Mouse (Mus musculus): ENCODE measurements at regions not wholly inside any gene's neighbourhood (a gene's known extent, or its start where the extent isn't known, plus 50 kb on each side); places are given as distances from the start of the nearest gene placed in this dataset.

GRCm38 (mm10) chr12:77135067-77135466 is 102.9 kb upstream of the Fut8 start:
- no peak for ATAC-seq (ENCODE audit: insufficient read depth)
- 46% methylated on average over 3 of the region's 3 CpGs for WGBS (ENCODE audit: insufficient replicate concordance)
- Histone ChIP-seq H3K36me3 (replicated peaks) (no peaks in the 10 kb centered on the region), H3K27ac (replicated peaks) (no peak overlapping the region), H3K27me3 (no peaks in the 10 kb centered on the region), H3K4me3 (replicated peaks) (no peak overlapping the region), H3K9me3 (replicated peaks) (no peaks in the 10 kb centered on the region), H3K4me2 (no peak overlapping the region), H3K9ac (no peak overlapping the region), H3K4me1 (replicated peaks) (peaks cover 6% of the 10 kb centered on the region; the same call in 1 of the 2 replicates)

GRCm38 (mm10) chr12:77134306-77135010 is 103.5 kb upstream of the Fut8 start:
- no peak overlapping the region for H3K4me3 ChIP-seq (replicated peaks)
- no peak for ATAC-seq (ENCODE audit: insufficient read depth)
- H3K4me2 ChIP-seq = no peak overlapping the region
- no peaks in the 10 kb centered on the region for H3K27me3 ChIP-seq
- H3K9ac ChIP-seq = no peak overlapping the region
- peaks cover 6% of the 10 kb centered on the region; the same call in 1 of the 2 replicates for H3K4me1 ChIP-seq (replicated peaks)
- WGBS (ENCODE audit: insufficient replicate concordance) = 26% methylated on average over 9 of the region's 9 CpGs
- no peaks in the 10 kb centered on the region for H3K9me3 ChIP-seq (replicated peaks)
- no peaks in the 10 kb centered on the region for H3K36me3 ChIP-seq (replicated peaks)
- no peak overlapping the region for H3K27ac ChIP-seq (replicated peaks)

- no peak for ATAC-seq (ENCODE audit: insufficient read depth)
- Histone ChIP-seq H3K27ac (replicated peaks) (no peak overlapping the region), H3K4me1 (replicated peaks) (peaks cover 6% of the 10 kb centered on the region; the same call in 1 of the 2 replicates), H3K4me3 (replicated peaks) (no peak overlapping the region), H3K4me2 (no peak overlapping the region), H3K9ac (no peak overlapping the region), H3K9me3 (replicated peaks) (no peaks in the 10 kb centered on the region), H3K27me3 (no peaks in the 10 kb centered on the region), H3K36me3 (replicated peaks) (no peaks in the 10 kb centered on the region)
- 32% methylated on average over 5 of the region's 5 CpGs for whole genome bisulfite sequencing (ENCODE audit: insufficient replicate concordance)
Measured at GRCm38 (mm10) chr12:77133465-77134305, 104.2 kb upstream of the Fut8 start.

- Histone ChIP-seq H3K4me3 (replicated peaks) (no peak overlapping the region), H3K9me3 (replicated peaks) (no peaks in the 10 kb centered on the region), H3K27ac (replicated peaks) (no peak overlapping the region), H3K36me3 (replicated peaks) (no peaks in the 10 kb centered on the region), H3K9ac (no peak overlapping the region), H3K4me2 (no peak overlapping the region), H3K4me1 (replicated peaks) (peaks cover 6% of the 10 kb centered on the region; the same call in 1 of the 2 replicates), H3K27me3 (no peaks in the 10 kb centered on the region)
- no peak for ATAC-seq (ENCODE audit: insufficient read depth)
- WGBS (ENCODE audit: insufficient replicate concordance) = 13% methylated on average over 7 of the region's 7 CpGs
Measured at GRCm38 (mm10) chr12:77131328-77131727, 106.6 kb upstream of the Fut8 start.

DNA sequence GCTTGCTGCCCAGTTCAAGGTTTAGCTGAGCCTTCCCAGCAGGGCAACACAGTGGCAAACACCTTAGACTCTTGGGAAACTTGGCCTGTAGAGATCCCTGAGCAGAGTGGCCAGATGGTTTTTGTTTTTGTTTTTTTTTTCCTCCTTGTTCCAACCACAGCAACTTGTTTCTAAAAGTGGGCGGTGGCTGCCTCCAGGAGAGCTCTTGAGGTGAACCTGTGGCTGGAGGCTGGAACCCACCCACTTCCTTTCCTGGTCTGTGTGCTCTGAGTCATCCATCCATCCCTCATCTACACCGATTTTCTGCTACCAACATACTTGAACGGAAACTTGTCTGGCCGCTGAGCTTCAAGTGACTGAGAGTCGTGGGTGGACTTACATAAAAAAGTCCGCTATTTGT is 107.4 kb upstream of the Fut8 start:
- no peaks in the 10 kb centered on the region for H3K27me3 ChIP-seq
- H3K9ac ChIP-seq = no peak overlapping the region

DNA sequence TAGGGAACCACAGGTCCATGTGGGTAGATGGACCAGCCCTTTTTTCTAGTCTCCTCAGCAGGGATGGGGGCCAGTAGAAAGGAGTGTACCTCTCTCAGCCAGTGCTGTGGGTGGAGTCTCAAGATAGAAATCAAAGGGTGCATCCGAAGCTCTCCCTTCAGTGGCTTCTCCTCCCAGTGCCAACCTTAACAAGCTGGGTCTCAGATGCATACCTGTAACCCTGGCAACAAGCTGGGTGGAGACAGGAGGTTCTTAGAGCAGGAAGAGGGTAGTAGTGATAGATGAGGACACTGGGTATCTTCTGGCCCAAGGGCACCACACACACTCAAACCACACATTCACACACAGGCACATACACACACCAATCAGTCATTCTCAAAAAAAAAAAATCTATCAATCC is 113.7 kb upstream of the Fut8 start:
- ATAC-seq (ENCODE audit: insufficient read depth) = no peak
- 5% methylated on average over 1 of the region's 1 CpGs for WGBS (ENCODE audit: insufficient replicate concordance)
- Histone ChIP-seq H3K4me1 (replicated peaks) (no peaks in the 10 kb centered on the region; the same call in 1 of the 2 replicates), H3K9ac (no peak overlapping the region), H3K27me3 (no peaks in the 10 kb centered on the region), H3K36me3 (replicated peaks) (no peaks in the 10 kb centered on the region), H3K9me3 (replicated peaks) (no peaks in the 10 kb centered on the region), H3K27ac (replicated peaks) (no peak overlapping the region), H3K4me3 (replicated peaks) (no peak overlapping the region), H3K4me2 (no peak overlapping the region)

More for the DNA sequence above, 107.4 kb upstream of the Fut8 start:
- no peak for ATAC-seq (ENCODE audit: insufficient read depth)
- Histone ChIP-seq H3K4me1 (replicated peaks) (peaks cover 6% of the 10 kb centered on the region; the same call in 1 of the 2 replicates), H3K27ac (replicated peaks) (no peak overlapping the region), H3K4me2 (no peak overlapping the region), H3K36me3 (replicated peaks) (no peaks in the 10 kb centered on the region), H3K9me3 (replicated peaks) (no peaks in the 10 kb centered on the region), H3K4me3 (replicated peaks) (no peak overlapping the region)
- 15% methylated on average over 6 of the region's 6 CpGs for WGBS (ENCODE audit: insufficient replicate concordance)

GRCm38 (mm10) chr12:77113516-77113915 is 124.4 kb upstream of the Fut8 start:
- Histone ChIP-seq H3K4me2 (no peak overlapping the region), H3K9me3 (replicated peaks) (no peaks in the 10 kb centered on the region), H3K27ac (replicated peaks) (no peak overlapping the region), H3K36me3 (replicated peaks) (no peaks in the 10 kb centered on the region), H3K9ac (no peak overlapping the region), H3K4me3 (replicated peaks) (no peak overlapping the region), H3K4me1 (replicated peaks) (no peaks in the 10 kb centered on the region), H3K27me3 (no peaks in the 10 kb centered on the region)
- no peak for ATAC-seq (ENCODE audit: insufficient read depth)
- 54% methylated on average over 2 of the region's 2 CpGs for WGBS (ENCODE audit: insufficient replicate concordance)

DNA sequence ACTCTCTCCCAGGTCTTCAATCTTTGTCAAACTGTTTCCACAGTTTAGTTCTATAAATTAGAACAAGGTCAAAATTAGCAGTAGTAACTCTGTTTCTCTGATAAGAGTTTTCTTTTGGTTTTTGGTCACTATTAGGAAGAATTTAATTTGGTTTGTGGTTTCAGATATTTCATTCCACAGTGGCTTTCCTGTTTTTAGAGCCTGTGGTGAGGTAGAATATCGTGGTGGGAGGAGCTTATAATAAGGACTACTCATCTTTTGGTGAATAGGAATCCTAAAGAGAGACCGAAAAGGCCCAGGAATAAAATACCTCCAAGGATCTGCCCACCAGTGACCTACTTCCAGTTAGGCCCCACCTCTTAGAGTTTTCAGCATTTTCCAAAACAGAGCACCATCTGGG is 125.8 kb upstream of the Fut8 start:
- H3K36me3 ChIP-seq (replicated peaks) = no peaks in the 10 kb centered on the region
- WGBS (ENCODE audit: insufficient replicate concordance) = 58% methylated on average over 2 of the region's 2 CpGs
- no peak for ATAC-seq (ENCODE audit: insufficient read depth)

GRCm38 (mm10) chr12:77107251-77107650 is 130.7 kb upstream of the Fut8 start:
- Histone ChIP-seq H3K4me1 (replicated peaks) (peaks cover 7% of the 10 kb centered on the region), H3K4me2 (no peak overlapping the region), H3K36me3 (replicated peaks) (no peaks in the 10 kb centered on the region), H3K4me3 (replicated peaks) (no peak overlapping the region), H3K9ac (no peak overlapping the region), H3K27me3 (no peaks in the 10 kb centered on the region), H3K27ac (replicated peaks) (no peak overlapping the region), H3K9me3 (replicated peaks) (no peaks in the 10 kb centered on the region)
- 61% methylated on average over 3 of the region's 3 CpGs for WGBS (ENCODE audit: insufficient replicate concordance)
- ATAC-seq (ENCODE audit: insufficient read depth) = no peak

More for the DNA sequence above, 125.8 kb upstream of the Fut8 start:
- Histone ChIP-seq H3K4me3 (replicated peaks) (no peak overlapping the region), H3K4me2 (no peak overlapping the region), H3K4me1 (replicated peaks) (no peaks in the 10 kb centered on the region), H3K27ac (replicated peaks) (no peak overlapping the region), H3K9ac (no peak overlapping the region), H3K27me3 (no peaks in the 10 kb centered on the region), H3K9me3 (replicated peaks) (no peaks in the 10 kb centered on the region)

GRCm38 (mm10) chr12:77105887-77106600 is 131.9 kb upstream of the Fut8 start:
- Histone ChIP-seq H3K4me1 (replicated peaks) (peaks cover 7% of the 10 kb centered on the region), H3K9ac (no peak overlapping the region), H3K27me3 (no peaks in the 10 kb centered on the region), H3K4me2 (no peak overlapping the region), H3K4me3 (replicated peaks) (no peak overlapping the region), H3K36me3 (replicated peaks) (no peaks in the 10 kb centered on the region), H3K27ac (replicated peaks) (no peak overlapping the region), H3K9me3 (replicated peaks) (no peaks in the 10 kb centered on the region)
- no peak for ATAC-seq (ENCODE audit: insufficient read depth)
- 25% methylated on average over 4 of the region's 4 CpGs for WGBS (ENCODE audit: insufficient replicate concordance)

GRCm38 (mm10) chr12:77100482-77100881 is 137.4 kb upstream of the Fut8 start:
- Histone ChIP-seq H3K4me3 (replicated peaks) (no peak overlapping the region), H3K9me3 (replicated peaks) (no peaks in the 10 kb centered on the region), H3K9ac (no peak overlapping the region), H3K27me3 (no peaks in the 10 kb centered on the region), H3K27ac (replicated peaks) (no peak overlapping the region), H3K36me3 (replicated peaks) (no peaks in the 10 kb centered on the region), H3K4me2 (no peak overlapping the region), H3K4me1 (replicated peaks) (0 out of 2 replicates have a peak, but pooled peaks cover 1% of the 10 kb centered on the region)
- ATAC-seq (ENCODE audit: insufficient read depth) = no peak
- WGBS (ENCODE audit: insufficient replicate concordance) = 27% methylated on average over 2 of the region's 2 CpGs
